Mouse (Mus musculus): ENCODE measurements at regions not wholly inside any gene's neighbourhood (a gene's known extent, or its start where the extent isn't known, plus 50 kb on each side); places are given as distances from the start of the nearest gene placed in this dataset.

- Histone ChIP-seq H3K36me3 (no peaks in the 10 kb centered on the region), H3K27me3 (ENCODE audit: insufficient read depth, poor library complexity, severe bottlenecking) (no peaks in the 10 kb centered on the region), H3K4me3 (no peak overlapping the region), H3K4me1 (peaks cover 5% of the 10 kb centered on the region; the same call in 1 of the 2 replicates), H3K27ac (no peak overlapping the region), H3K9me3 (no peaks in the 10 kb centered on the region)
- WGBS, result 86% methylated on average over 7 of the region's 7 CpGs
- DNase-seq (ENCODE audit: low spot score), result no peak
Measured at GRCm38 (mm10) chr17:4640555-4640954, 353.6 kb upstream of the Arid1b start.

- Histone ChIP-seq H3K4me1 (peaks cover 5% of the 10 kb centered on the region; the same call in 1 of the 2 replicates), H3K36me3 (no peaks in the 10 kb centered on the region), H3K4me3 (no peak overlapping the region), H3K9me3 (no peaks in the 10 kb centered on the region), H3K27me3 (ENCODE audit: insufficient read depth, poor library complexity, severe bottlenecking) (no peaks in the 10 kb centered on the region), H3K27ac (no peak overlapping the region)
- no peak for DNase-seq (ENCODE audit: low spot score)
- WGBS, result 76% methylated on average over 4 of the region's 4 CpGs
Measured at GRCm38 (mm10) chr17:4641166-4641565, 353.0 kb upstream of the Arid1b start.

GRCm38 (mm10) chr17:4642046-4642445 is 352.1 kb upstream of the Arid1b start:
- WGBS, result 66% methylated on average over 1 of the region's 1 CpGs
- no peak overlapping the region for H3K27ac ChIP-seq
- H3K4me3 ChIP-seq, result no peak overlapping the region
- DNase-seq (ENCODE audit: low spot score), result no peak
- no peaks in the 10 kb centered on the region for H3K36me3 ChIP-seq
- H3K9me3 ChIP-seq, result no peaks in the 10 kb centered on the region
- peaks cover under 1% of the 10 kb centered on the region; the same call in 1 of the 2 replicates for H3K4me1 ChIP-seq
- H3K27me3 ChIP-seq (ENCODE audit: insufficient read depth, poor library complexity, severe bottlenecking), result no peaks in the 10 kb centered on the region

- 87% methylated on average over 6 of the region's 6 CpGs for WGBS
- no peak overlapping the region for H3K27ac ChIP-seq
- no peak for DNase-seq (ENCODE audit: low spot score)
- H3K36me3 ChIP-seq, result no peaks in the 10 kb centered on the region
- H3K9me3 ChIP-seq, result no peaks in the 10 kb centered on the region
- H3K4me3 ChIP-seq, result no peak overlapping the region
- no peaks in the 10 kb centered on the region for H3K27me3 ChIP-seq (ENCODE audit: insufficient read depth, poor library complexity, severe bottlenecking)
- no peaks in the 10 kb centered on the region for H3K4me1 ChIP-seq
Measured at GRCm38 (mm10) chr17:4643343-4643742, 350.8 kb upstream of the Arid1b start.

GRCm38 (mm10) chr17:4648603-4649002 is 345.5 kb upstream of the Arid1b start:
- Histone ChIP-seq H3K4me3 (no peak overlapping the region), H3K9me3 (no peaks in the 10 kb centered on the region), H3K27ac (no peak overlapping the region), H3K27me3 (ENCODE audit: insufficient read depth, poor library complexity, severe bottlenecking) (no peaks in the 10 kb centered on the region), H3K4me1 (no peaks in the 10 kb centered on the region), H3K36me3 (no peaks in the 10 kb centered on the region)
- 81% methylated on average over 4 of the region's 4 CpGs for whole genome bisulfite sequencing
- DNase-seq (ENCODE audit: low spot score), result no peak

GRCm38 (mm10) chr17:4654221-4654620 is 339.9 kb upstream of the Arid1b start:
- Histone ChIP-seq H3K4me3 (no peak overlapping the region), H3K36me3 (no peaks in the 10 kb centered on the region), H3K9me3 (no peaks in the 10 kb centered on the region), H3K4me1 (no peaks in the 10 kb centered on the region), H3K27ac (no peak overlapping the region), H3K27me3 (ENCODE audit: insufficient read depth, poor library complexity, severe bottlenecking) (no peaks in the 10 kb centered on the region)
- WGBS, result 81% methylated on average over 3 of the region's 3 CpGs
- no peak for DNase-seq (ENCODE audit: low spot score)

- WGBS, result 87% methylated on average over 5 of the region's 5 CpGs
- H3K9me3 ChIP-seq, result no peaks in the 10 kb centered on the region
- no peaks in the 10 kb centered on the region for H3K4me1 ChIP-seq
- H3K27ac ChIP-seq, result no peak overlapping the region
- no peaks in the 10 kb centered on the region for H3K27me3 ChIP-seq (ENCODE audit: insufficient read depth, poor library complexity, severe bottlenecking)
- no peak overlapping the region for H3K4me3 ChIP-seq
- no peak for DNase-seq (ENCODE audit: low spot score)
- H3K36me3 ChIP-seq, result no peaks in the 10 kb centered on the region
Measured at GRCm38 (mm10) chr17:4661996-4662395, 332.1 kb upstream of the Arid1b start.

GRCm38 (mm10) chr17:4668511-4668910 is 325.6 kb upstream of the Arid1b start:
- WGBS, result 79% methylated on average over 3 of the region's 3 CpGs
- Histone ChIP-seq H3K9me3 (no peaks in the 10 kb centered on the region), H3K27ac (no peak overlapping the region), H3K36me3 (no peaks in the 10 kb centered on the region), H3K4me1 (no peaks in the 10 kb centered on the region), H3K27me3 (ENCODE audit: insufficient read depth, poor library complexity, severe bottlenecking) (no peaks in the 10 kb centered on the region), H3K4me3 (no peak overlapping the region)
- DNase-seq (ENCODE audit: low spot score), result no peak

GRCm38 (mm10) chr17:4673271-4673670 is 320.9 kb upstream of the Arid1b start:
- no peaks in the 10 kb centered on the region for H3K36me3 ChIP-seq
- no peak overlapping the region for H3K4me3 ChIP-seq
- DNase-seq (ENCODE audit: low spot score), result no peak
- H3K4me1 ChIP-seq, result no peaks in the 10 kb centered on the region
- no peak overlapping the region for H3K27ac ChIP-seq
- WGBS, result 89% methylated on average over 2 of the region's 2 CpGs
- no peaks in the 10 kb centered on the region for H3K27me3 ChIP-seq (ENCODE audit: insufficient read depth, poor library complexity, severe bottlenecking)
- no peaks in the 10 kb centered on the region for H3K9me3 ChIP-seq

GRCm38 (mm10) chr17:4706421-4706820 is 287.7 kb upstream of the Arid1b start:
- H3K9me3 ChIP-seq, result no peaks in the 10 kb centered on the region
- WGBS, result 70% methylated on average over 1 of the region's 1 CpGs
- H3K36me3 ChIP-seq, result no peaks in the 10 kb centered on the region
- DNase-seq (ENCODE audit: low spot score), result no peak
- H3K27ac ChIP-seq, result no peak overlapping the region
- no peaks in the 10 kb centered on the region for H3K27me3 ChIP-seq (ENCODE audit: insufficient read depth, poor library complexity, severe bottlenecking)
- H3K4me1 ChIP-seq, result no peaks in the 10 kb centered on the region
- no peak overlapping the region for H3K4me3 ChIP-seq

- WGBS, result 92% methylated on average over 4 of the region's 4 CpGs
- Histone ChIP-seq H3K36me3 (no peaks in the 10 kb centered on the region), H3K4me3 (no peak overlapping the region), H3K27ac (no peak overlapping the region), H3K9me3 (no peaks in the 10 kb centered on the region), H3K27me3 (ENCODE audit: insufficient read depth, poor library complexity, severe bottlenecking) (no peaks in the 10 kb centered on the region), H3K4me1 (no peaks in the 10 kb centered on the region; the same call in 1 of the 2 replicates)
- DNase-seq (ENCODE audit: low spot score), result no peak
Measured at GRCm38 (mm10) chr17:4721061-4721460, 273.1 kb upstream of the Arid1b start.

GRCm38 (mm10) chr17:4724031-4724430 is 270.1 kb upstream of the Arid1b start:
- Histone ChIP-seq H3K9me3 (no peaks in the 10 kb centered on the region), H3K27ac (no peak overlapping the region), H3K36me3 (no peaks in the 10 kb centered on the region), H3K4me1 (no peaks in the 10 kb centered on the region; the same call in 1 of the 2 replicates), H3K27me3 (ENCODE audit: insufficient read depth, poor library complexity, severe bottlenecking) (no peaks in the 10 kb centered on the region), H3K4me3 (no peak overlapping the region)
- no peak for DNase-seq (ENCODE audit: low spot score)
- 70% methylated on average over 3 of the region's 3 CpGs for WGBS

GRCm38 (mm10) chr17:4726331-4726741 is 267.8 kb upstream of the Arid1b start:
- WGBS, result 71% methylated on average over 12 of the region's 12 CpGs
- DNase-seq (ENCODE audit: low spot score), result no peak
- Histone ChIP-seq H3K36me3 (no peaks in the 10 kb centered on the region), H3K4me1 (peaks cover 3% of the 10 kb centered on the region; the same call in 1 of the 2 replicates), H3K27me3 (ENCODE audit: insufficient read depth, poor library complexity, severe bottlenecking) (no peaks in the 10 kb centered on the region), H3K4me3 (no peak overlapping the region), H3K27ac (peak overlapping the region; percentile 2; the same call in 1 of the 2 replicates), H3K9me3 (no peaks in the 10 kb centered on the region)

- WGBS, result 48% methylated on average over 5 of the region's 5 CpGs
- no peaks in the 10 kb centered on the region for H3K27me3 ChIP-seq (ENCODE audit: insufficient read depth, poor library complexity, severe bottlenecking)
- H3K4me3 ChIP-seq, result no peak overlapping the region
- H3K36me3 ChIP-seq, result no peaks in the 10 kb centered on the region
- H3K4me1 ChIP-seq, result 0 out of 2 replicates have a peak, but pooled peaks cover 3% of the 10 kb centered on the region
- no peak overlapping the region for H3K27ac ChIP-seq
- DNase-seq (ENCODE audit: low spot score), result no peak
- H3K9me3 ChIP-seq, result no peaks in the 10 kb centered on the region
Measured at GRCm38 (mm10) chr17:4734412-4734881, 259.7 kb upstream of the Arid1b start.

Data from heart, embryonic 10.5 days (tissue).